Mouse (Mus musculus): ENCODE results near the gene Sft2d1. TPM values are rescaled to one million over a fixed set of nuclear protein-coding genes. Genes with fewer than 3 reads are reported as not detected.
"Not testable (repeated sequence)": the region's sequence is repeated elsewhere in the genome, so short reads cannot be mapped to it uniquely, and the experiment has no call there.

The Sft2d1 gene
- polyA plus RNA-seq, 1 experiment from 2014 or later = 155 TPM

GRCm38 (mm10) chr17:8305801-8306200 lies 5.1 kb upstream of the Sft2d1 start:
- Histone ChIP-seq H3K4me2 (replicated peaks) (no peak overlapping the region), H3K36me3 (no peaks in the 10 kb centered on the region), H3K9me3 (no peaks in the 10 kb centered on the region), H3K4me3 (replicated peaks) (no peak overlapping the region), H3K9ac (replicated peaks) (no peak overlapping the region), H3K4me1 (replicated peaks) (0 out of 2 replicates have a peak, but pooled peaks cover 3% of the 10 kb centered on the region), H3K27ac (no peak overlapping the region), H3K27me3 (peaks cover 6% of the 10 kb centered on the region; the same call in 1 of the 2 replicates)
- WGBS = 20% methylated on average over 3 of the region's 3 CpGs
- ATAC-seq = no peak

GRCm38 (mm10) chr17:8311751-8312150 lies 849 bp downstream of the Sft2d1 start:
- peak overlapping the region; percentile 68 for H3K4me3 ChIP-seq (replicated peaks)
- H3K4me2 ChIP-seq (replicated peaks) = peak overlapping the region; percentile 76
- H3K36me3 ChIP-seq = 0 out of 2 replicates have a peak, but pooled peaks cover 5% of the 10 kb centered on the region
- no peaks in the 10 kb centered on the region for H3K27me3 ChIP-seq
- H3K4me1 ChIP-seq (replicated peaks) = peaks cover 29% of the 10 kb centered on the region
- no peaks in the 10 kb centered on the region for H3K9me3 ChIP-seq
- no peak overlapping the region for H3K27ac ChIP-seq
- H3K9ac ChIP-seq (replicated peaks) = peak overlapping the region; percentile 81
- 54% methylated on average over 3 of the region's 3 CpGs for WGBS
- no peak for ATAC-seq

DNA sequence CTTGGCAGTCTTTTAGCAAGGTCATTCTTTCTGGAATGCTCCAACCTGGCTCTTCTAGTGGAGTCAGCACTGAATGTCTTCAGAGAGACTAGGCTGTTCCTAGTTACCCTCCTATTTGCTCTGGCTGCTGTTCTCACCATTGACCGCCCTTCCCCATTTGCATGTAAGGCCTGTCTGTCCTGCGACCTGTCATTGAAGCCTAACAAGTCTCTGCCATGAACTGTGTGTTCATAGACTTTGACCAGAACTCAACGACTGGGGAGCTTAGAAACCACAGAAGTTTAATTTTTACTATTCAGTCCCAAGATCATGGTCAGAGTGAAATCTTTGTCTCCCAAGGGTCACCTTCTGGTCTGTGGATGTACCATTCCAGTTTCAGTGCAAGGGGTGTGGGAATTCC lies 3.1 kb downstream of the Sft2d1 start:
- Histone ChIP-seq H3K27me3 (no peaks in the 10 kb centered on the region), H3K27ac (no peak overlapping the region), H3K4me1 (replicated peaks) (peaks cover 29% of the 10 kb centered on the region), H3K4me2 (replicated peaks) (no peak overlapping the region), H3K36me3 (0 out of 2 replicates have a peak, but pooled peaks cover 8% of the 10 kb centered on the region), H3K9ac (replicated peaks) (no peak overlapping the region), H3K4me3 (replicated peaks) (no peak overlapping the region), H3K9me3 (no peaks in the 10 kb centered on the region)
- no peak for ATAC-seq
- 92% methylated on average over 3 of the region's 3 CpGs for WGBS

DNA sequence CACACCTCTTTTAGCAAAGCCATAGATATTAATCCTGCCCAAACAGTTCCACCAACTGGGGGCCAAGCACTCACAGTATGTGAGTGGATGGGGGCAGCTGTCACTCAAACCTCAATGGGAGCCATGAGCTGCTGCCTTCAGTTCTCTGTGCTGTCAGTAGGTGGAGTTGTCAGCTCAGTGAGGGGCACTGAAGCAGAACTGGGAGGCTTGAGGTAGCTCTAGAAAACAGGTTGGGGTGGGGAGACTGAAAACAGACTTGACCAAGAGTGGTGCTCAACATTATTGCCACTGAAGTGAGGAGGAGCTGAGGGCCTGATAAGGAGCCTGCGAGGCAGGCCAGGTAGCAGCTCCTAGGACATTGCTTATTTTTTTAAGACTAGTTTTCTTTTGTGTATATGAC lies 5.3 kb downstream of the Sft2d1 start:
- peaks cover 26% of the 10 kb centered on the region for H3K4me1 ChIP-seq (replicated peaks)

GRCm38 (mm10) chr17:8326877-8327276 lies 16.0 kb downstream of the Sft2d1 start:
- H3K4me3 ChIP-seq (replicated peaks); H3K9me3 ChIP-seq; H3K4me1 ChIP-seq (replicated peaks); ATAC-seq; H3K27me3 ChIP-seq; H3K4me2 ChIP-seq (replicated peaks); H3K27ac ChIP-seq; H3K9ac ChIP-seq (replicated peaks): not testable (repeated sequence)
- 86% methylated on average over 10 of the region's 11 CpGs for WGBS
- H3K36me3 ChIP-seq = peaks cover 49% of the 10 kb centered on the region

More for the DNA sequence above, 5.3 kb downstream of the Sft2d1 start:
- Histone ChIP-seq H3K27me3 (no peaks in the 10 kb centered on the region), H3K4me3 (replicated peaks) (no peak overlapping the region), H3K36me3 (peaks cover 15% of the 10 kb centered on the region), H3K9ac (replicated peaks) (no peak overlapping the region), H3K4me2 (replicated peaks) (no peak overlapping the region), H3K9me3 (no peaks in the 10 kb centered on the region), H3K27ac (no peak overlapping the region)
- no peak for ATAC-seq
- 95% methylated on average over 1 of the region's 1 CpGs for WGBS

DNA sequence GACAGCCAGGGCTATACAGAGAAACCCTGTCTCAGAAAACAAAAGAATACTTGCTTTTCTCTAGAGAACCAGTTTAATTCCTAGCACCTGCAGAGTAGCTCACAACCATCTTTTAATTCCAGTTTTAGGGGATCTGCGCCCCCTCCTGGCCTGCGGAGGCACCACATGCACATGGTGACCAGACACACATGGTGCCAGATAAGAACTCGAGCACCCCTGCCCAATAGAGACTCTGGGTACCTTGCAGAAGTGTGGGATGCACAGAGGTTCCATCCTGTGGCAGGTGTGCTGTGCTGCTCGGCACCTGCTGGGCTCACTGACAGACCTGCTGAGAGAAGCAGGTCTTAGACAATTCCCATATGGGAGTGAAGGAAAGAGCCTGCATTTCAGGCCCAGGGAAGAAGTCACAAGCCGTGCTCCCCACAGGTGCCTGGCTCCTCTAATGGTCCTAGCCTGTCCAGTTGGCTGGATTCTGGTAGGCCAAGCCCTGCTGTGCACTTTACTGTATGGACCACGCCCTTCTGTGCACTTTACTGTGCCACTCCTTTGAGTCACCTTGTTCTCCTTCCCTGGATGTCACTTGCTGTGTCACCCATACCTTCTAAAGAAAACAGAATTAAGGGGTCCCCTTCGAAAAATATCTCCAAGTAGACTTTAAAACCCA lies 17.7 kb downstream of the Sft2d1 start:
- Histone ChIP-seq H3K4me3 (replicated peaks) (no peak overlapping the region), H3K4me1 (replicated peaks) (no peaks in the 10 kb centered on the region), H3K27ac (no peak overlapping the region), H3K4me2 (replicated peaks) (no peak overlapping the region), H3K27me3 (no peaks in the 10 kb centered on the region), H3K9ac (replicated peaks) (no peak overlapping the region), H3K36me3 (peaks cover 34% of the 10 kb centered on the region), H3K9me3 (no peaks in the 10 kb centered on the region)
- 70% methylated on average over 7 of the region's 7 CpGs for WGBS
- ATAC-seq = no peak

- no peaks in the 10 kb centered on the region for H3K9me3 ChIP-seq
- H3K36me3 ChIP-seq = peaks cover 21% of the 10 kb centered on the region
- ATAC-seq = no peak
- H3K4me1 ChIP-seq (replicated peaks) = no peaks in the 10 kb centered on the region
- no peak overlapping the region for H3K9ac ChIP-seq (replicated peaks)
- 75% methylated on average over 5 of the region's 5 CpGs for WGBS
- H3K27ac ChIP-seq = no peak overlapping the region
- H3K27me3 ChIP-seq = no peaks in the 10 kb centered on the region
- H3K4me2 ChIP-seq (replicated peaks) = no peak overlapping the region
- H3K4me3 ChIP-seq (replicated peaks) = no peak overlapping the region
Measured at GRCm38 (mm10) chr17:8330602-8331001, 19.7 kb downstream of the Sft2d1 start.

DNA sequence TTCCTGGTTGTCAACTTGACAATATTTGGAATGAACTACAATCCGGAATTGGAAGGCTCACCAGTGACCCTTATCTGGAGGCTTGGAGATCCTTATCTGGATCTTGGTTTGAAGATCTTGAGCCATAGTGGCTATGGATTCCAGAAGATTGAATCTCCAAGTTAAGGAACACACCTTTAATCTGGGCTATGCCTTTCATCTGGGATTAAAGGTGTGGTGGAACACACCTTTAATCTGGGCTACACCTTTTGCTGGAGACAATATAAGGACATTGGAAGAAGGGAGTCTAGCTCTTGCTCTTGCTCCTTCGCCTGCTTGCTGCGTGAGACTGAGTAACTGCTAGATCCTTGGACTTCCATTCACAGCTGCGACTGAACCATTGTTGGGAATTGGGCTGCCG lies 26.3 kb downstream of the Sft2d1 start, which contains the start of gene Prr18:
TSS of gene Prr18 (plus strand) at position 301 of the 400 bp plus-strand sequence.
- not testable (repeated sequence) for H3K4me3 ChIP-seq (replicated peaks); H3K4me2 ChIP-seq (replicated peaks); H3K9ac ChIP-seq (replicated peaks); ATAC-seq; H3K27ac ChIP-seq; H3K9me3 ChIP-seq; H3K36me3 ChIP-seq
- Histone ChIP-seq H3K27me3 (peaks cover 18% of the 10 kb centered on the region), H3K4me1 (replicated peaks) (peaks cover 23% of the 10 kb centered on the region)
- 100% methylated on average over 1 of the region's 5 CpGs for WGBS

GRCm38 (mm10) chr17:8339666-8340374 lies 28.9 kb downstream of the Sft2d1 start:
- Histone ChIP-seq H3K4me2 (replicated peaks) (peak overlapping the region; percentile 98), H3K4me1 (replicated peaks) (peaks cover 37% of the 10 kb centered on the region), H3K9me3 (no peaks in the 10 kb centered on the region), H3K4me3 (replicated peaks) (peak overlapping the region; percentile 74), H3K36me3 (no peaks in the 10 kb centered on the region), H3K27me3 (peaks cover 23% of the 10 kb centered on the region), H3K9ac (replicated peaks) (peak overlapping the region; percentile 93), H3K27ac (peak overlapping the region; percentile 83)
- no peak; the same call in 1 of the 2 replicates for ATAC-seq
- WGBS = 17% methylated on average over 8 of the region's 8 CpGs

- WGBS = under 1% methylated on average over 49 of the region's 92 CpGs
- H3K9me3 ChIP-seq = no peaks in the 10 kb centered on the region
Measured at GRCm38 (mm10) chr17:8340407-8341359, 29.8 kb downstream of the Sft2d1 start.

DNA sequence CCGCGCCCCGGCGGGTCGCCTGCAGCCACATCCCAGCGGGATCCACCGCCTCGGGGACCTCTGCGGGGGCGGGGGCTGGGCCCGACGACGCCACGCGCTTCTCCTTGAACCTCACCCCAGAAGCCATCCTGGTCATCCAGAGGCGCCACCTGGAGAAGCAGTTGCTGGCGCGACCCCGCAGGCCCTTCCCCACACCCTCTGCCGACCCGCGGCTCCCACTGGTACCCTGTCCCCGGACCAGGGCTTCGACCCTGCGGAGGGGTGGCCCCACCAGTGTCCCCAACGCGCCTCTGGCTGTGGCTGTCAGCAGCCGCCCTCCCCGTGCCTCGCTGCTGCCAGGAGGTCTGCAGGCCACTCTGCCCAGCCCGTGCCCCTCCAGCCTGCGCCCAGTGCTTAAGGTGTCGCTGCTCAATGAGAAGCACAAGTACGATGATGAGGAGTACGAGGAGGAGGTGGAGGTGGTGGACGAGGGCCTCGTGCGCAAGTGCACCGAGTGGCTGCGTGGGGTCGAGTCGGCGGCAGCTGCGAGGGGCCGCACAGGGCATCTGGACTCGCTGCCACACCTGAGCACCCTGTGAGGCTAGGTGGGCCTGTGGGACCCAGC lies 30.6 kb downstream of the Sft2d1 start:
- peak overlapping the region; percentile 74 for H3K4me3 ChIP-seq (replicated peaks)
- WGBS = 9% methylated on average over 46 of the region's 46 CpGs
- H3K27me3 ChIP-seq = peaks cover 23% of the 10 kb centered on the region
- H3K9ac ChIP-seq (replicated peaks) = peak overlapping the region; percentile 93
- H3K27ac ChIP-seq = peak overlapping the region; percentile 83
- H3K4me1 ChIP-seq (replicated peaks) = peaks cover 37% of the 10 kb centered on the region
- no peaks in the 10 kb centered on the region for H3K36me3 ChIP-seq
- ATAC-seq = peak; percentile 63
- H3K9me3 ChIP-seq = no peaks in the 10 kb centered on the region
- peak overlapping the region; percentile 98 for H3K4me2 ChIP-seq (replicated peaks)

More at GRCm38 (mm10) chr17:8340407-8341359, 29.8 kb downstream of the Sft2d1 start:
- Histone ChIP-seq H3K4me1 (replicated peaks) (peaks cover 37% of the 10 kb centered on the region), H3K27ac (peak overlapping the region; percentile 83), H3K4me2 (replicated peaks) (peak overlapping the region; percentile 98), H3K9ac (replicated peaks) (peak overlapping the region; percentile 93), H3K27me3 (peaks cover 23% of the 10 kb centered on the region), H3K36me3 (no peaks in the 10 kb centered on the region), H3K4me3 (replicated peaks) (peak overlapping the region; percentile 74)
- peak; percentile 85 for ATAC-seq

Measured in midbrain, embryonic 13.5 days (tissue).